Mouse (Mus musculus): ENCODE data around the gene Eci2. TPM values are rescaled to one million over a fixed set of nuclear protein-coding genes. Genes with fewer than 3 reads are reported as not detected.
A peak's percentile ranks its signal among the peaks of the same experiment; 100 is the strongest.
"Not testable (repeated sequence)": the region's sequence is repeated elsewhere in the genome, so short reads cannot be mapped to it uniquely, and the experiment has no call there.

Gene Eci2
- 100 to 1,000 TPM; 254 to 255 TPM for total RNA-seq (2021)
- long read RNA-seq, experiment 1, transcript Eci2-213 (10 exons, 1,414 nt), result minor isoform, 26 of 428 reads
- long read RNA-seq, experiment 1, transcript Eci2-211 (10 exons, 1,426 nt), result major isoform, 140 of 428 reads
- long read RNA-seq, experiment 1, transcript Eci2-201 (10 exons, 1,746 nt), result minor isoform, 78 of 428 reads
- long read RNA-seq, experiment 1, partial matches to known transcripts, result 8 of 428 reads
- long read RNA-seq, experiment 1, other reads (novel, unspliced or antisense), result 176 of 428 reads
- long read RNA-seq, experiment 2, transcript Eci2-201 (10 exons, 1,746 nt), result minor isoform, 29 of 200 reads
- long read RNA-seq, experiment 2, transcript Eci2-213 (10 exons, 1,414 nt), result minor isoform, 16 of 200 reads
- long read RNA-seq, experiment 2, transcript Eci2-211 (10 exons, 1,426 nt), result major isoform, 65 of 200 reads
- long read RNA-seq, experiment 2, partial matches to known transcripts, result 5 of 200 reads
- long read RNA-seq, experiment 2, other reads (novel, unspliced or antisense), result 85 of 200 reads

DNA sequence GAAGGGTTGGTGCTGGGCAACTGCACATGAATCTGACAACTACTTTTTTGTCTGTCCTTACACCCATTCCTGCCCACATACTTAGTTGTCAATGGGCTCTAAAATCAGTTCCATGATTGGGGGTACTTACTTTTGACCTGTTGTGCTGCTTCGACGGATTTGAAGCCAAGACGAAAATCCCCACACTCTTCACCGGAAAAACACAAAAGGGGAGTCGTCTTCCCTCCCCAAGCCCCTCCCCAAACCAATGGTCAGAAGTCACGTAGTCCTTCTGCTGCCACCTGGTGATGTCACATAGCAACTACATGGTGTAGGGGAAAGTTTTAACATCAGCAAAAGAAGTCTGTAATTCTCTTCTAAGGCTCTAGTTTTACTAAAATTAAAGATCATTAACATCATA is at the start of gene Eci2:
Gene Eci2, minus strand, starts transcription at position 218 of the 400 bp plus-strand sequence.
- DNase-seq, result peak; percentile 58

DNA sequence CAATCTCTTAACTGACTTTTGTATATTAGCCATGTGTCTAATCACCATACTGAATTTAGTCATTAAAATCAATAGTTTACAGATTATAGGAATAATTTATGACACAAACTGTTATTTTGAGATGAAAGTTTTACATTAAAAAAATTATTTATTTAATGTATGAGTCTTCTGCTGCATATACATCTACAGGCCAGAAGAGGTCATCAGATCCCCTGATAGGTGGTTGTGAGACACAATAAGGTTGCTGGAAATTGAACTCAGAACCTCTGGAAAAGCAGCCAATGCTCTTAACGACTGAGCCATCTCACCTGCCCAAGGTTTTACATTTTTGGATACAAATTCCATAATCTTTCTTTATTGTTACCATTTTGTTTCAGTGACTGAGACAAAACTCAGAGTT is 48.0 kb upstream of the Eci2 start:
- DNase-seq, result no peak

DNA sequence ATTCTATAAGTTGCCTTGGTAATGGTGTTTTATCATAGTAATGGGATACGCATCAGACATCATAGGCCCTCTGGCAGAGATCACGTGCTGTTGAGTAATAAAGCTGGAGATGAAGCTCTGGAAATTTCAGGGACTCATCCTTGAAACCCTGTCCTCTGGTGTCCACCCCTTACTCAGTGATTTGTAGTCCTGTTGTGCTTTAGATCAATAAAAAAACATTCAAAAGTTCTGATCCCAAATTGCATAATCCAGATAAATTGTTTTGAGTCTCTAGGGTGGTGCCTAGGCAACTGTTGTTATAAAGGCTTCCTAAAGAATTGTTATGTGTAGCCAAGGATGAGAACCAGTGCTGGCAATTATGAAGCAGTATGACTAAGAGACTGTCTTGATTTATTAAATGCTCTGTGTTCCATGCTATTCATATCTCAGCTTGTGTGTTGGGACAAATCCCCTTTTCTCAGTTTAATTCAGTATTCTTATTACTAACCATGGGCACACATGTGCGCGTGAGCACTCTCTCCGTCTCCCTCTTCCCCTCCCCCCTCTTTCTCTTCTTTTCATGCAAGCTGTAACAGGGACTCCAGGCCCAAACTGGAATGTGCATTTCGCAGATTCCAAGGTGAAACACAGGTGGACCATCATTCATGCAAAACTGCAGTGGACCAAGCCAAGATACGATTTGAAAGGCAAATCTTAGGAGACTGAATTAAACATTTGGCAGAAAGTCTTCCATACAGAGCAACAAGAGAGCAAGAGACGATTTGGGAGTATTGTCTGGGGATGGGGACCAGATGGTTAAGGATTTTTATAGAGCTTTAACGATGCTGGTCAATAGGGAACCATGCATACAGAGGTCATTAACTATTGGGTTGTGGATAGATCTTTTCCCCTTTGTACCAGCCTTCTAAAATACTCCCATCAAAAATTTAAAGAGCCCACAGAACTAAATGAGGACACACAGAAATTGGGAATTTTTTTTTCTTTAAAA is 43.9 kb upstream of the Eci2 start:
- no peak for DNase-seq

DNA sequence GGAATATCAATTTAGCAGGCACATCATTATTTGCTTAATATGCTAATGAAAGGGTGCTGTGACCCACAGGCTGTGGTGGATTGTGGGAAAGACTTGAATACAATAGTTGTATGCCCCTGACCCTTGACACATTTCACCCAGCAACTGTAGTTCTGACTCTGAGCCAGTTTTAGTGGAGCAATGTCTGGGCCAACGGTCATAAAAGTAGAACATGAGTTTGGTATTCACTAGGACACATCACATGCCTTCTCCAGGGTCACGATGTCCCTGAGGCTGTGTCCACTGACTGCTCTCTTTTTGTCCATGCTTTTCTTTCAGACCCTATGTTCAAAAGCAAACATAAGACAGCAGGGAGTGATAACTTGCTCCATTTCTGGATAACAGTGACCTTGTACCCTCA is 40.2 kb upstream of the Eci2 start:
- peak; percentile 60 for DNase-seq

DNA sequence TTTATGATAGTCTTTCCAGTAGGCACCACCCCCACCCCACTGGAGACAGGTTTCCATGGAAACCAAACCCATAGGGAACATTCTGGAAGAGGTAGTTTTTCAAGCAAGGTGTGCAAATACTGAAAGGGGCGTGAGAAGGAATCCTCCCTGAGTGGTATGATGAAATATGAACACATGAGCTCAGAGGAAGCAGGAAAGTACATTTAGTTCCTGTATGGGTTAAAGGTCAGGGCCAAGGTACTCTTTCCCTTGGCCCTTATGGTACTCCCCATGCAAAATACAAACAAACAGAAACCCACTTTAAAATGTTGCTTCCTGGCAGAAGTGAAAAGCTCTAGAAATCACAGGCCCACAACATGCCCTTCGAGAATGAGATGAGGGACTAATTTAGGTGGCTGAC is 39.1 kb upstream of the Eci2 start:
- DNase-seq, result no peak

DNA sequence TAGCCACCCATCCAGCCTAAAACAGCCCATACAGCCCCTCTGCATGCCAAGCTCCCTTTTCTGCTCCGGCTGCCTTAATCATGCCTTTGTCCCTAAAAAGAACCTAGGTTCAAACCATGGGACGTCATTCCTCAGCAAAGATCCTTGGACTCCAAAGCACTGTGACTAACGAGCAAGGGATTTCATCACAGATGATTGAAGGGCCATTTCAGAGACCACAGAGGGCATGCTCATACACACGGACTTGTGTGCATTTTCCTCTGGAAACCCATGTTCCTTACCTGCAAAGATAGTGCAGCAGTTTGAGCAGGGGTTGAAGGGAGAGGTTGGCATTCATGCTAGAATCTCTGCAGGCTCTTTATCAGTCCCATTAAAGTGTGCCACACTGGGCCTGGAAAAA is 37.5 kb upstream of the Eci2 start:
- DNase-seq, result peak; percentile 9

DNA sequence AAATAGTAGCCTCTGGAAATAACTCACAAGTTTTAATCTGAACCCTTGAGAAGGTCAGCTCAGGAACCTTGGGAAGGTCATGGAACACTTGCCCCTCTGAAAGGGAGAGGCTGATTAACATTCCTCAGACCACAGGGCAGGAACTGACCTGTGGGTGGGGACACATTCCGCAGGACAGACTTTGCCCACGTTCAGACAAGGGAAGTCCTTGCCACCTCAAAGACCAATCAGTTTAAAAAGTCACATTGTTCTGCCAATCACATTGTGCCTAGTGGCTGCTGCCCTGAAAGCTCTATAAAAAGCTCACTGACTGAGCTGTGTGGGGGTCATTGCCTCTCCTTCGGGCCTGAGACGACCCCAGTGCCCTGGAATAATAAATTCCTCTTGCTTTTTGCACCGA is 31.2 kb upstream of the Eci2 start:
- no peak for DNase-seq

DNA sequence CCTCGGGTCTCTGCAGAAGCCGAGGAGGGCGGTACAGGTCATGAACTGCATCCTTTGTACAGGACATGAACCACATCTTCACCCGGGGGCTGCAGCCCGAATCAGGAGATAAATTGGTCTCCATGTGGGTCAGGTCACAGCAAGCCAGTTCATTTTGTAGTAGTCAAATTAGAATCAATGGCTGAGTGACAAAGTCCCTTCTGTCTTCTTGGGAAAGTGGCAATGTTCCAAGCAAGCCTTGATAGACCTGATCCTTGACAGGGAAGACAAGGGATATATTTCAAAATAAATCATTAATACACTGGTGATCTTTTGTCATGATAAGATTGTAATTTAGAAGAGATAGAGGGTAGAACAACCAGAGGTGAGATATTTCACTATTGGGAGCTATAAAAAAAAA is 9.6 kb upstream of the Eci2 start:
- no peak for DNase-seq

DNA sequence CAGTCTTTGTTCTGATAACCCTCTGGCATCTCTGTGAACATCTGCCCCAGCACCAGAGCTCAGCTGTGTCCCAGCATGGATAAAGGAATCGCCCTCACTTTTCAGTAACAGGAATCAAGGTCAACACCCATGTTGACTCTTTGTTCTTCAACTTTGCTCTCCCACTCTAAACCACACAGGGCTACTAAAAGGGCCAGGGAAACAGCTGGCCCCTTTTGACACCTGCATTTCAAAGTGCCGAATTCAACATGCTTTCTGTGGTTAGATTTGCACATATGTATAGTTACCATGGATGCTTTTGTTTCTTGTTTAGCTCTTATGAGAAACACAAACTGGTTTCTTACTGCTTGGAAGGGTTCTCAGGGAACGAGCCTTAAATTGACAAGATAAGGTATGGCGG is 8.8 kb upstream of the Eci2 start:
- DNase-seq, result no peak

DNA sequence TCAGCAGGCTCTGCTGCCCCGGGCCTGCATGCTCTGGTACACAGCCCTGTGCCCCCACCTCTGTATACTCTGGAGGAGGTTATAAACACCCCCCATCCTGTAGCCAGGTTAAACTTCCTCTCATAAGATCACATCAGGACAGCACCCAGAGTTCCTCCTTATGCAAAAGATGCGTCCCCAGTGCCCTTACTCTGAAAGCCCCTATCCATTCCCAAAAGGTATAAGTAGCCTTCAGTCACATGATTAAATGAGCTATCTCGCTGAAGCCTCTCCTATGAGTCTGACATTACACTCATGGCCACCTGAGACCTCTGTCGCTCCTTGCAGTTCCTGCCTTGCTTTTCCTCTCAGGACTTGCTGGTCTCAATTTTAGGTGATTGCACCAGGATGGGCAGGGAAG is 6.7 kb upstream of the Eci2 start:
- no peak for DNase-seq

DNA sequence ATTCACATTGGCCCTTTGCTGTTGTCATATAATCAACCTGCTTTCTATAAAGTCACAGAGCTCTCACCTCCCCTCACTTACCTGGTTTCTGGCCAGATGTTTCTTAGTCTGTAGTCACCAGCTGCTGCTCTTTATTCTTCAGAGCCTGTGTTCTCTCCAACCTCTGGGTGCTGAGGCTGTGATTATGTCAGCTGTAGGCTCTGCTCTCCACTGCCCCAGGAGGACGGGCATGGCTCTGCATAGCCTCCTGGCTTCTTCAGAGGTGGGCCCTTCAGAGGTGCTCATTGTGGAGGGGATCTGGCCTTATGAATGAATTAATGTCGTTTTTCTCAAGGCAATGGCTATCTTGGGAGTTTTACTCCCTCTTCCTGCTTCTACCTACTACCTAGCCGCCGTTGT is 4.8 kb upstream of the Eci2 start:
- DNase-seq, result peak; percentile 7

DNA sequence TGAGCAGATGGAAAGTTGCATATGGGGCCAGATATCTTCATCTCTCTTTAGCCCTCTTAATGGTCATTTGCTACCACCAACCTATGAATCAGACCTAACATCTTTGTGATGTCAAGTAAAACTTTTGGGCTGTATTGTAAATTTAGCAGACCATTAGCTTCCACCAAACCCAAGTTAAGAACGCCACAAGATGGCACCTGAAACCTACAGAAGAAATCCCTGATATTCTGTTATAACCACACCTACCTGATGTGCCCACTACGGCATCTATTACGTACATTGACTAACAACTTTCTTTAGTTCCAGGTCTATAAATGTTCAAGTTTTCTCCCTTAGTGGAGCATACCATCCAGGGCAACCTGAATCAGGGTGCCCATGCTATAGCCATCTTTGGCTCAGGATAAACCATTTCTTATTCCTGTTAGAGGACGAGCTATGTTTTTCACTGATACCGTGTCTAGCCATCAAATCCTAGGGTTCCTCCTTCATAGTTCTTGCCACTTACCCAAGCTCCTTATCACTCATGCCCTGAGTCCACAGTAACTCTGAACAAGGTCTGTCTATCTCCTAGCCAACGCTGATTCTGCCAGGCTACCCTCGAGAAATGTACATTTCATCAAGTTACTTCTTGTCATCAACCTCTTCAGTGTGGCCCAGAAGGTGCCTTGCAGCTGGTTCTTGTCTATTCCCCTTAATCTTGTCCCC is 4.2 kb upstream of the Eci2 start:
- DNase-seq, result no peak

DNA sequence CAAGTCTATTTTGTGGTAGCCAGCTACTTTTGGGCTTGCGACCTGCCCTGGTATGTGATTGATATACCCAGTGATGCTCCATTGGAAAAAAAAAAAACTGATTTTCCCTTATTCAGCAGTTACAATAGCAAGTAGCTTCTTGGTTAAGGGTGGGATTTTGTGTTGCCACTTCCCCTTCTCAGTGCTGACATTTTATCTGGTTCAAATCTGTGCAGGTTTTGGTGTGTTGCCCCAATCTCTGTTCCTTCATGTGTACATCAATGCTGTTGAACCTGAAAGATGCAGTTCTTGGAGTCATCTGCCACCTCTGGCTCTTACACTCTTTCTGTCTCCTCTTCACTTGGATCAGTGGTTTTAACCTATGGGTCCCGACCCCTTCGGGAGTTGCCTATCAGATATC is 1.5 kb upstream of the Eci2 start:
- DNase-seq, result no peak

DNA sequence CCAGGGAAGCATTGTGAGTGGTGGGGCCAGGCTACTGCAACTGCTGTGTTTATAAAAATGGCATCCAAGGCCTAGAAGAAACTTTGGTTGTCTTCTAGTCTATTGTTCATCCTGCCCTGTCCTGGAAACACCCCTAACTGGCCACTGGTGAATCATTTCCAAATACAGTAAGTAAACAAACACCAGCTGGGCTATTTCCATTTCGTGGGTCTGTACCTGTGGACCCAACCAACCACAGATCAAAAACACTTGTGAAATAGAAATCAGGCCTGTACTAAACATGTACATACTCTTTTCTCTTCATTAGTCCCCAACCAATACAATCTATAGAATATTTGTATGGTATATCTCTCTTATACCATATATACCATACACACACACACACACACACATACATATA is 3.5 kb downstream of the Eci2 start:
- DNase-seq, result not testable (repeated sequence)

DNA sequence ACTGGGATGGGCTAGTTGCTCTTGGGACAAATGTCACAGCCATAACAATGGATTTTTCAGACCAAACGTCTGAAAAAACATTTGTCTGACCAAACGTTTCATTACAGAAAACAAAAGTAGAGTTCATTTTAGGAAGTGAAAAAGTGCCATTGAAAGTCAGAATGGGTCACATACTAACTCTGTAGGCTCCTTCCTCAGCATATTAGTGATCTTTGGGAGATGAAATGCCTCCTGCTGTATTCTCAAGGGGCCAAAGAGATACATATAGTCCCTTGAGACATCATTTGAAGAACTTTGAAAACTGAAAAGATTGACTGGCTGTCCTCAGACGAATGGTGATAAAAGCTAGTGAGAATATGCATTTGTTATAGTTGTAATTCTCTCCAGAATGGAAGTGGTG is 6.5 kb downstream of the Eci2 start:
- DNase-seq, result no peak

DNA sequence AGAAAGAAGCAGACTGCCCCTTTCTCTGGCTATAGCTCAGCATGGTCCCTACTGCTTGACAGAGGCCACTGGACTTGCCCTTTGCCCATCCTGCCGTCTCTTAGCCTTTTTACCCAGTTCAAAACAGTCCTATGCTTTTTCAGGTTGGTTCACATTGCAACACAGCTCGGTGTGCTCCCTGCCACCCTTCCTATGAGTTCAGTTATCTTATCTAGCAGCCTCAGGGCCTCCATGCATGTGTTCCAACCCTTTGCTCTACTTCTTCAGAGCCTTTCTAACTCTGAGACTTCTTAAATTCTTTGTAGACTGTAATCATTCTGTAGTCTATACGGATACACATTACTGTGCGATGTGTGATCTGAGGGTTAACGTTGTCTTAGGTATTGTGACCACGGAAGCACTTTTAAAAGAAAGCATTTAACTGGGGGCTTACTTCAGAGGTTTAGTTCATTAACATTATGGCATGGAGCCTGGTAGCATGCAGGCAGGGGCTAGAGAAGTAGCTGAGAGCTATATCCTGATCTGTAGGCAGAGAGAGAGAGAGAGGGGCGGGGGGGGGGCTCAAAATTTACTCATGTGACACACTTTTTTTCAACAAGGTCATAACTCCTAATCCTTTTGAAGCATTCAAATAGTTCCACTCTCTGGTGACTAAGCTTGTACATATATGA is 7.9 kb downstream of the Eci2 start:
- no peak for DNase-seq

DNA sequence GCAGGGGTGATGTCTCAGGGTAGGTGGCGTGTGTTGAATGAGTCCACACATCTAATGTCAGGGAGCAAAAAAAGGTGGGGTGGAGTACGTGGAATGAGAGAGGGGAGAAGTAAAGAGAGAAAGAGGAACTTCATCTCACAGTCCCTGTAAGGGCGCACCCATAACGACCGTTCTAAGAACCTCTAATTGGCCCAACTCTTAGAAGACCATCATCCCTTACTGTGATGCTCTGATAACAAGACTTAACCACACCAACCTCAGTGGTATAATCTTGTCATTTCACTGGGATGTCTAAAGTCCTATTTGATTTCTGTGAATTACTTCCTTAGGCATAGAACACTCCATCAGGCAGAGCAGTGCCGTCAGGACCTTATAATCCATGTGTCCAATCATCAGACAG is 9.5 kb downstream of the Eci2 start:
- no peak for DNase-seq

DNA sequence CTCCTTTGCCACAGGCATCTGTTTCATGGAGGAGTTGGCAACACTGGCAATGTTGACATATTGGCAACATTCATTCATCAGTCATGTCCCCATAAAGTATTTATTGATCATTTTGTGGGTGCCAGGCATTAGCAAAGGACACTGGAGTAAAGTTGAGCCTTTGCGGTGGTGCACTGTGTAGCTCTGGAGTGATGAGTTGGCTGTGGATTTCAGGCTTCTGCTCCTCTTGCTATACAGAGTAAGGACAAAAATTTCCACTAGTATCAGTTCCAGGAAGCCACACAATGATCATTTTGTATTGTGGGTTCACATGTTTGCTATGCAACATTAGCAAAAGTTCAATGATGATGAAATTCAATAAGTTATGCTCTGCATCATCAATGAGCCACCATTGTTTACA is 10.8 kb downstream of the Eci2 start:
- no peak for DNase-seq

DNA sequence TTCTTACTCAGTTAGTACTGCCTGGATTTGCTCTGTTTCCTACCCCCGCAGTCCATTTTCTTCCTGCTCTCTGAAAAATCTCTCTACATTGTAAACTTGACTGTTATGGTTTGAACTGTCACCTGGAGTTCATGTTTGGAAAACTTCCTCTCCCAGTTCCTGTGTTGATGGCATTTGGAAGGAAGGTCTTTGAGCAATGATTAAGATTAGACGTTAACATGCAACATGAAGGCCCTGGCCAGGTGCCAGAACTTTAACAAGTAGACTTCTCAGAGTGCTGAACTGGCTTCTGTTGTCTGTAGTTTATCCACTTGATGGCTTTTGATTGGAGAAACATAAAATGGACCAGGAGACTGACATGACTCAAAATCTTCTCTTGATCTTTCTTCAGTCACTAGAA is 31.0 kb downstream of the Eci2 start:
- DNase-seq, result peak; percentile 49

DNA sequence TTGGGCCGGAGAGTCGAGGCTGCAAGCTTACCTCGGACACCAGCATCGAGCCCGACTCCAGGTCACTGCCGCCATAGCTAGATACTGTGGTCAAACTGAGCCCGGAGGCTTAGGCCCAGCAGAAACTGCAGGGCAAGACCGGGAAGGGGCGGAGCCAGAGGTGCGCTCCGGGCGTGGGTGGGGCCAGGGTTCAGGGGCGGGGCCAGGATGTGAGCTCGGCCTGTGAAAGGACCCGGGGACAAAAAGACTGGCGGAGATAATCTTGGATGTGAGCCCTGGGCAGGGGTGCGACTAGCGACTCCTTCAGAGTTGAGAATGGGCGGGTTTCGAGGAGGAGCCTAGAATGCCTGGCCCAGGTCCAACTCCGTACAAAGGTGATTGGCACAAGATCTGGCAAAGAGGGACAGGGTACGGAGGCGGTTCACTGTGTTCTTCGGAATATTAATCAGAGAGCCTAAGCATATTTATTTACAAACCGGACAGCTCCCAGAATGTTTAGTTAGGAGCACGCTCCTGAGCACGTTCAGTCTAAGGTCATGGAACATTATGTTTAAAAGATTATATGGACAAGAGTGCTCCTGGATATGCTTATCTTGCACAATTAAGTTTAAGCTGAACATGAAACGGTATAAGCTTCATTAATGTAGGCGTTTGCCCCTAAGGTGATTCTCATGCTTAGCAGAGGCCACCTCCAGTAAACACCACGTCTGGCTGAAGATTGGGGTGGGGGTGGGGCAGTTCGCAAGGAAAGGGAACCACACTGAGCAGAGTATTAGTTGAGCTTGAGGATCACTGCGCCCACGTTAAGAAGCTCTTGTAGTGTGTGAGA is 32.7 kb downstream of the Eci2 start:
- DNase-seq, result peak; percentile 99

DNA sequence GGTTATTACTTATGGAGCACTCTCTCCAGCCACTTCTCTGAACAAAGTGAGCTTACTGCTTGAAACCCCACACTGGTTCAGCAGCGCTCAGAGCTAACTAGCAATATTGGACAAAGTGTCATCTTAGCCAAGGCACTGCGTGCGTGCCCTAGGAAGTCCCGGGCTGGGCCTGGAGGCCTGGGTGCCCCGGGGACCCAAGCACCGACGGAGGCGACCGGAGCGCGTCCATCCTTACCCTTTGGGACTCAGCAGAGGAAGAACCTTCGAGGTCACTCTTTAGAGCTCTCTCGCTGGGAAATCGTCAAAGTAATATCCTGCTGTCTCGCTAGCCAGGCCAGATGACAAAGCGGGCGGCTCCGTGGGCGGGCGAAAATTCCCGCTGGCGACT is 33.3 kb downstream of the Eci2 start:
- no peak for DNase-seq

All from adrenal gland, postnatal 10 days (tissue).